Mouse (Mus musculus): ENCODE measurements around the gene Pttg1. TPM values are rescaled to one million over a fixed set of nuclear protein-coding genes. Genes with fewer than 3 reads are reported as not detected.

The Pttg1 gene
- polyA plus RNA-seq (2017; shearing (Covaris generic)) = 148 TPM

DNA sequence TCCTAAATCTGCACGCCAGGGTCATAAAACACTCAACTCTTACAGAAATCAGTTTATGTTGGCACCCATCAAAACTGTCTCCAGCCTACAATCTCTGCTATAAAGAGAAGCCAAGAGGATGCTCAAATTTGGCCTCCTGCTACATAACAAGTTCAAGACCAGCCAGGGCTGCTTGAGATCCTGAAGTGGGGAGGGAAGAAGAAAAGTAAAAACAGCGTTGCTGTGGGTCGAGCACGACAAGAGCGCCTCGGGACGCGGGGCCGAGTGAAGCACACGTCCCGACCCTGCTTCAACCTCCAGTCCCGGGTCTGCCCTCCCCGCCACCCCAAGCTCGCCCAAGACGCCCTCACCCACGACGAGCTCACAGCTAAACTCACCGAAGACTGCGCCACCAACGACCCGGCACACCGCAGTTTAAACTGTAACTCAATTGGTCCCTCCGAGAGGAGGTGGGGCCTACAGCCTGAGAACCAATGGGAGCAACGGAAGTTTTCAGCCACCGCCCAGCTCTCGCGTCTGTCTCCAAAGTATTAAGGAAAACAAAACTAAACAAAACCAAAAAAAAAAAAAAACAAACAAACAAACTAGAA lies at the start of gene Pttg1:
Gene Pttg1, minus strand, starts transcription at position 428 of the 590 bp plus-strand sequence.

DNA sequence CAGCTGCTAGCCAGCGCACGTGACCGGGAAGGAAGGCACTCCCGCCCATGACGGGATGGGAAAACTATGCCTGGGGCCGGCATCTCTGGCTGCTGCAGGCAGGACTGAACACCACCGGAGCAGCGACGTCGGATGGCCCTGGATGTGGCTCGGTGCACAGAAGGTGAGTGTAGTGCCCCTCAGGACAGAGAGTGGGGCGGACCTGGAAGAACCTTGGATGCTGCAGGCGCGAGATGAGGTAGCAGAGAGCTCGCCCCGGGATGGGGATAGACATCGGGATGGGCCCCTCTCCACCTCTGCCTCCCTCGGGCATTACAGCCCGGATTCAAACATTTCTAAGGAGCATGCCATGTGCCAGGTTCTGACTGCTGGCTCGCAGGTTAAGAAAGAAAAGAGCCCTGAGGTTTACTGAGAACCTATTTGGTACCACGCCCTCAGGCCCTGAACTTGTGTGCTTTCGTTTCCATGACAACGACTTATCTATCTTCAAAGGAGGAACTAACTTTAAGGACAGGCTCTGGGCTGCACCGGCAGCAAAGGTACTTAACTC lies 48.2 kb upstream of the Pttg1 start, which contains the start of gene C1qtnf2:
Gene C1qtnf2, plus strand, starts transcription at position 52 of the 550 bp plus-strand sequence.

DNA sequence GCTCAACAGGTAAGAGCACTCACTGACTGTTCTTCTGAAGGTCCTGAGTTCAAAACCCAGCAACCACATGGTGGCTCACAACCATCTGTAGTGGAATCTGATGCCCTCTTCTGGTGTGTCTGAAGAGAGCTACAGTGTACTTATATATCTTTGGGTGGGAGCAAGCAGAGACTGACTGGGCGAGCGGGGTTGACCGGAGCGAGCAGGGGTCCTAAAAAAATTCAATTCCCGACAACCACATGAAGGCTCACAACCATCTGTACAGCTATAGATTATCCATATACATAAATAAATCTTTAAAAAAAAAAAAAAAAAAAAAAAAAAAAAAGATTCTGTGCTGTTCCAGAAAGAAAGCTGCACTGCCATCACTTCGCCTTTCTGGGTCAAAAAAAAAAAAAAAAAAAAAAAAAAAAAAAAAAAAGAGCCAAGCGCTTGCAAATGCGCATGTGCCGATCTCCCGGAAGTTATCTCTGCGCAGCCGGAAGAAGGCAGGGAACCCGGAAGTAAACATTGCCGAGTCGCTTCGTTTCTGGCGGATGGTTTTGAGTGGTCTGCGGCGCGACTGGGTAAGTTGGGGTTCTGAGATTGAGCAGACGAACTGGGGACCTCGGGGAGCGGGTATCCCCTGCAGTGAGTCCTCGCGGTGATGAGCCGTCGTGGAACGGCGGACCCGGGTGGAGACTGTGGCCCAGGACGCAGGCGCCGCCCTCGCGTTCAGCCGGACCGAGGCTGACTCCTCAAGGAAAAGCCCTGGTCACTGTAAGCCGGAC lies 7.4 kb upstream of the Pttg1 start, which contains the start of gene Slu7:
Gene Slu7, plus strand, starts transcription at position 491 of the 770 bp plus-strand sequence.

Other genes with a start within 250 kb of the Pttg1 start
- 91.2 TPM for gene Slu7, start 7.5 kb upstream of the Pttg1 start, polyA plus RNA-seq (2017; shearing (Covaris generic))
- gene C1qtnf2, start 48.0 kb upstream of the Pttg1 start, polyA plus RNA-seq (2017; shearing (Covaris generic)) = not detected
- gene Ccnjl, start 102.5 kb upstream of the Pttg1 start, polyA plus RNA-seq (2017; shearing (Covaris generic)) = 0.73 TPM
- gene 4933415A04Rik, start 160.8 kb upstream of the Pttg1 start, polyA plus RNA-seq (2017; shearing (Covaris generic)) = 0.29 TPM
- gene Fabp6, start 175.3 kb upstream of the Pttg1 start, polyA plus RNA-seq (2017; shearing (Covaris generic)) = not detected